Mouse (Mus musculus): ENCODE measurements around the gene Sp1. TPM values are rescaled to one million over a fixed set of nuclear protein-coding genes. Genes with fewer than 3 reads are reported as not detected.

Sp1 gene
- total RNA-seq, 2 experiments from 2014 or later: 64.1 to 68.3 TPM

DNA sequence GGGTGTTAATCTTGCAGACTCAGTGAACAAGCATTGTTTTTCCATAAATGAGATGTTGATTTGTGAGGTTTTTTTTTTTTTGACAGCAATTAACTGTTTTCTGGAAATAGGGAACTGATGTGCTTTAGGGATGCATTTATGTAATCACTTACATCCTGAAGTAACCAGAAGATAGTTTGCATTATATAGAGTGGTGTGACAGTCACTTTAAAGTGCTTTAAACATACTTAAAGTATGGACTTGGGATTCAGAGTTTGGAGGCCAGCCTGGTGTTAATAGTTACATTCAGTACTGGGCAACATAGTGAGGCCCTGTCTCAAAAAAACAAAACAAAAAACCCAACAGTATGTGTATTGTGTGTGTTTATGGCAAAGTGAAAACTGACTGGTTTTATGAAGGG lies 65.8 kb downstream of the Sp1 start:
- ATAC-seq (ENCODE audit: poor library complexity, severe bottlenecking): no peak

- no peak for ATAC-seq (ENCODE audit: poor library complexity, severe bottlenecking)
Measured at GRCm38 (mm10) chr15:102473246-102473645, 67.3 kb downstream of the Sp1 start.

DNA sequence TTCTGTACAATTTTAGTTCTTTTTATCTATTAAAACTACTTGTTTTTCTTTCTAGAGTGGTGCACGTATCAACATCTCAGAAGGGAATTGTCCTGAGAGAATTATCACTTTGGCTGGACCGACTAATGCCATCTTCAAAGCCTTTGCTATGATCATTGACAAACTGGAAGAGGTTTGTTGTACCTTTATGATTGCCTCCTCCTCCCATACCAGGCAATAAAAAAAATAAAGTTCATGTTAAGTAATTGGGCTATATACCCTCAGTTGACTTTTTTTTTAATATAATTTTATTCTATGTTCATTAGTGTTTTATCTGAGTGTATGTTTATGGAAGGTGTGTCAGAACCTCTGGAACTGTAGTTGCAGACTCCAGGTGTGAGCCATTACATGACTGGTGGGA lies 68.6 kb downstream of the Sp1 start:
- ATAC-seq (ENCODE audit: poor library complexity, severe bottlenecking): no peak

GRCm38 (mm10) chr15:102483136-102483535 lies 77.2 kb downstream of the Sp1 start:
- ATAC-seq (ENCODE audit: poor library complexity, severe bottlenecking): no peak

- no peak for ATAC-seq (ENCODE audit: poor library complexity, severe bottlenecking)
Measured at GRCm38 (mm10) chr15:102485853-102486252, 79.9 kb downstream of the Sp1 start.

Other genes with a start within 250 kb of the Sp1 start
- gene Zfp740, start 202.9 kb upstream of the Sp1 start, total RNA-seq (2015): 27.7 and 38.0 TPM in 2 replicates
- 39.9 and 48.4 TPM in 2 replicates for gene Zfp740, start 202.9 kb upstream of the Sp1 start, total RNA-seq (2017)
- gene Csad, start 201.4 kb upstream of the Sp1 start, total RNA-seq (2015): 5.6 and 9.3 TPM in 2 replicates
- gene Csad, start 201.4 kb upstream of the Sp1 start, total RNA-seq (2017): 8.6 and 15.4 TPM in 2 replicates
- 638 and 660 TPM in 2 replicates for gene Itgb7, start 174.2 kb upstream of the Sp1 start, total RNA-seq (2015)
- 1,192 and 1,305 TPM in 2 replicates for gene Itgb7, start 174.2 kb upstream of the Sp1 start, total RNA-seq (2017)
- gene Rarg, start 148.6 kb upstream of the Sp1 start, total RNA-seq (2015): 34.6 and 39.9 TPM in 2 replicates
- gene Rarg, start 148.6 kb upstream of the Sp1 start, total RNA-seq (2017): 30.8 and 31.9 TPM in 2 replicates
- gene Gm9918, start 135.6 kb upstream of the Sp1 start, total RNA-seq (2015): not detected in 2 replicates
- not detected in 2 replicates for gene Gm9918, start 135.6 kb upstream of the Sp1 start, total RNA-seq (2017)
- 49.8 and 64.3 TPM in 2 replicates for gene Mfsd5, start 126.7 kb upstream of the Sp1 start, total RNA-seq (2015)
- 34.8 and 35.1 TPM in 2 replicates for gene Mfsd5, start 126.7 kb upstream of the Sp1 start, total RNA-seq (2017)
- gene Espl1, start 109.9 kb upstream of the Sp1 start, total RNA-seq (2015): 26.3 and 37.4 TPM in 2 replicates
- gene Espl1, start 109.9 kb upstream of the Sp1 start, total RNA-seq (2017): 15.2 and 30.9 TPM in 2 replicates
- 385 and 398 TPM in 2 replicates for gene Pfdn5, start 80.0 kb upstream of the Sp1 start, total RNA-seq (2015)
- gene Pfdn5, start 80.0 kb upstream of the Sp1 start, total RNA-seq (2017): 347 and 441 TPM in 2 replicates
- 28.4 and 28.6 TPM in 2 replicates for gene Myg1, start 74.4 kb upstream of the Sp1 start, total RNA-seq (2015)
- gene Myg1, start 74.4 kb upstream of the Sp1 start, total RNA-seq (2017): 47.8 and 52.2 TPM in 2 replicates
- 67.5 and 75.2 TPM in 2 replicates for gene Aaas, start 55.4 kb upstream of the Sp1 start, total RNA-seq (2015)
- gene Aaas, start 55.4 kb upstream of the Sp1 start, total RNA-seq (2017): 64.3 and 100 TPM in 2 replicates
- not detected in 2 replicates for gene Sp7, start 39.0 kb upstream of the Sp1 start, total RNA-seq (2015)
- gene Sp7, start 39.0 kb upstream of the Sp1 start, total RNA-seq (2017): not detected in 2 replicates
- gene Amhr2, start 39.2 kb downstream of the Sp1 start, total RNA-seq (2015): not detected in 2 replicates
- gene Amhr2, start 39.2 kb downstream of the Sp1 start, total RNA-seq (2017): not detected in 2 replicates
- 306 and 344 TPM in 2 replicates for gene Prr13, start 52.9 kb downstream of the Sp1 start, total RNA-seq (2015)
- gene Prr13, start 52.9 kb downstream of the Sp1 start, total RNA-seq (2017): 197 and 215 TPM in 2 replicates
- 705 and 801 TPM in 2 replicates for gene Pcbp2, start 64.4 kb downstream of the Sp1 start, total RNA-seq (2015)
- gene Pcbp2, start 64.4 kb downstream of the Sp1 start, total RNA-seq (2017): 156 and 205 TPM in 2 replicates
- gene Gm10337, start 97.6 kb downstream of the Sp1 start, total RNA-seq (2015): not detected in 2 replicates
- not detected in 2 replicates for gene Gm10337, start 97.6 kb downstream of the Sp1 start, total RNA-seq (2017)
- gene Map3k12, start 110.9 kb downstream of the Sp1 start, total RNA-seq (2015): 0.09 and 0.27 TPM in 2 replicates
- 0.33 and 0.85 TPM in 2 replicates for gene Map3k12, start 110.9 kb downstream of the Sp1 start, total RNA-seq (2017)
- 10.7 and 14.1 TPM in 2 replicates for gene Tarbp2, start 112.0 kb downstream of the Sp1 start, total RNA-seq (2015)
- 19.4 and 21.2 TPM in 2 replicates for gene Tarbp2, start 112.0 kb downstream of the Sp1 start, total RNA-seq (2017)
- gene Npff, start 118.8 kb downstream of the Sp1 start, total RNA-seq (2015): 2.8 and 5.0 TPM in 2 replicates
- gene Npff, start 118.8 kb downstream of the Sp1 start, total RNA-seq (2017): 0.81 TPM in 1 of 2 replicates, not detected in the other
- gene Gm28047, start 218.9 kb downstream of the Sp1 start, total RNA-seq (2015): not detected in 2 replicates
- not detected in 2 replicates for gene Gm28047, start 218.9 kb downstream of the Sp1 start, total RNA-seq (2017)
- gene Atf7, start 219.3 kb downstream of the Sp1 start, total RNA-seq (2015): 123 and 142 TPM in 2 replicates
- gene Atf7, start 219.3 kb downstream of the Sp1 start, total RNA-seq (2017): 23.6 and 45.8 TPM in 2 replicates